Mouse (Mus musculus) embryonic facial prominence, embryonic 13.5 days (tissue): ENCODE measurements at regions not wholly inside any gene's neighbourhood (a gene's known extent, or its start where the extent isn't known, plus 50 kb on each side); places are given as distances from the start of the nearest gene placed in this dataset.

Experiments
- ATAC-seq: fragments of 200-750 bp; cut with Nextera tagmentation; 2 replicates; pipeline ENCODE4 v1.8.0; 2017; ENCODE audit warnings: low read depth; ENCODE audit not compliant: insufficient number of reproducible peaks, insufficient read depth, low FRiP score, low TSS enrichment
- H3K27ac ChIP-seq: fragments of 300-500 bp; sonication (generic); 2 replicates; pipeline ENCODE4 v1.5.1; 2015; ENCODE audit warnings: moderate library complexity, mild to moderate bottlenecking, inconsistent platforms
- H3K27me3 ChIP-seq: fragments of 300-500 bp; sonication (generic); 2 replicates; pipeline ENCODE4 v1.6.1; 2015; ENCODE audit warnings: mild to moderate bottlenecking, inconsistent platforms
- H3K36me3 ChIP-seq: fragments of 300-500 bp; sonication (generic); 2 replicates; pipeline ENCODE4 v1.6.1; 2015; ENCODE audit warnings: mild to moderate bottlenecking, inconsistent platforms
- H3K4me1 ChIP-seq: fragments of 300-500 bp; sonication (generic); 2 replicates; pipeline ENCODE4 v1.6.1; 2015; ENCODE audit warnings: inconsistent platforms
- H3K4me2 ChIP-seq: fragments of 300-500 bp; sonication (generic); 2 replicates; pipeline ENCODE4 v1.6.1; 2015; ENCODE audit warnings: moderate library complexity, mild to moderate bottlenecking, inconsistent platforms
- H3K4me3 ChIP-seq: fragments of 300-500 bp; sonication (generic); 2 replicates; pipeline ENCODE4 v1.5.1; 2015; ENCODE audit warnings: mild to moderate bottlenecking, inconsistent platforms
- H3K9ac ChIP-seq: fragments of 300-500 bp; sonication (generic); 2 replicates; pipeline ENCODE4 v1.6.1; 2015; ENCODE audit warnings: mild to moderate bottlenecking, inconsistent platforms
- H3K9me3 ChIP-seq: fragments of 300-500 bp; sonication (generic); 2 replicates; pipeline ENCODE4 v1.6.1; 2016; ENCODE audit warnings: inconsistent platforms
- WGBS: fragments of 180-500 bp; shearing (Covaris S2); methylation state at CpG from one replicate; pipeline ENCODE4 v1.1.7; 2015; ENCODE audit warnings: mixed read lengths; 5-methylcytosine and 5-hydroxymethylcytosine counted together

DNA sequence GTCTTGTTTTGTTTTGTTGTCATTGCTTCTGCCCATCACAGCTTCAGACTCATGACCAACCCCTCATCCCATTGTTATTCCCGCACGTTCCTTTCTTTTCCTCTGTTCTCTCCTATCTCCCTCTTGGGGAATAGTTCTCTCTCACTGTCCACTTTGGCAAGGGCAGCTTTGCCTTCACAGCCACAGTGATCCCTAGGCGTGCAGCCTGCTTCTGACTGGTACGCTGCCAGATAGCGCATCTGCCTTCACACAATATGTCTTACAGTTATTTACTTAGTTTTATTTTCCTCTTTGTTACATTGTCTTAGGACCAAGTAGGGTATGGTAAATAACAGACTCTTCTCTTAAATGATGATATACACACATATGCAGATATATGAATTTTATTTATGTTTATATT is 122.9 kb downstream of the Sem1 start:
- Histone ChIP-seq H3K27me3 (peaks cover 9% of the 10 kb centered on the region; the same call in 1 of the 2 replicates), H3K9ac (no peak overlapping the region), H3K4me2 (no peak overlapping the region), H3K4me1 (peaks cover 13% of the 10 kb centered on the region; the same call in 1 of the 2 replicates), H3K9me3 (no peaks in the 10 kb centered on the region), H3K36me3 (no peaks in the 10 kb centered on the region), H3K27ac (no peak overlapping the region), H3K4me3 (no peak overlapping the region)
- no peak for ATAC-seq
- 92% methylated on average over 5 of the region's 5 CpGs for WGBS

DNA sequence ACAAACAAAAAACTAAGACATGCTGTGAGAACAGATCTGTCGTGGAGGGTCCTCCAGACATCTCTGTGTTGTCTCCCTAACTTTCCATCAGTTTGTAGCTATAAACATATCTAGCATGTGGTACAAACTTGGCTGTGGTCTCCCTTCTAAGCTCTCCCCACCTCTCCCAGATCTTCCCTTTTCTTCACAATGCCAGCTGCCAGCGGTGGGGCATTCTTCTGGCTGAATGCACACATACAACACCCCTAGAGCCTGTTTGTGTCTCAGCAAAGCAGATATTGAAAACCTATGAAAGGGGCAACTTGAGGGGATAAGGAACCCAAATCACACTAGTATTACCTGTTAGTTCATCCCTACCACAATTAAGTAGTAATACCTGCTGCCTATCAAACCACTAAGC is 124.1 kb downstream of the Sem1 start:
- no peak overlapping the region for H3K4me2 ChIP-seq
- peaks cover 7% of the 10 kb centered on the region; the same call in 1 of the 2 replicates for H3K4me1 ChIP-seq
- ATAC-seq: no peak
- no peak overlapping the region for H3K27ac ChIP-seq
- WGBS: 73% methylated on average over 2 of the region's 2 CpGs
- H3K4me3 ChIP-seq: no peak overlapping the region
- no peaks in the 10 kb centered on the region for H3K9me3 ChIP-seq
- peaks cover 9% of the 10 kb centered on the region; the same call in 1 of the 2 replicates for H3K27me3 ChIP-seq
- H3K36me3 ChIP-seq: no peaks in the 10 kb centered on the region
- no peak overlapping the region for H3K9ac ChIP-seq

DNA sequence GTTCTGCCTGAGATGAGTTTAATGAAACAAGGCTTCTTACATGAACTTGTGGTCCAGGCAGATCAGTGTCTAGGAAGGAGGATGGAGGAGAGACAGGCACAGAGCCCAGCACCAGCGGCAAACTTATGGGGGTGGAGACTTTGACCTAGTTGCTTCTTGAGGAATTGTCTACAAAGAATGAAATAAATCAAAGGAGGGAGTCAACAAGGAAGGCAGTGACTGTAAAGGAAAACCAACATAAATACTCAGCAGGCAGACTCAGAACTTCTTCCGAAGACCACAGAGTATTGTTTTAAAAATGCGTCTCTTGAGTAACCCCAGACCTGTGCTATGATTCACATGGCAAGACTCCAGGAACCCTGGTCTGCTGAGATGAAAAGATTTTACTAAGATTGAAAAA is 143.6 kb downstream of the Sem1 start:
- Histone ChIP-seq H3K4me3 (no peak overlapping the region), H3K27me3 (no peaks in the 10 kb centered on the region), H3K9me3 (no peaks in the 10 kb centered on the region), H3K36me3 (no peaks in the 10 kb centered on the region), H3K4me1 (peaks cover 8% of the 10 kb centered on the region), H3K27ac (no peak overlapping the region), H3K4me2 (no peak overlapping the region), H3K9ac (no peak overlapping the region)
- WGBS: 59% methylated on average over 3 of the region's 3 CpGs
- ATAC-seq: no peak

DNA sequence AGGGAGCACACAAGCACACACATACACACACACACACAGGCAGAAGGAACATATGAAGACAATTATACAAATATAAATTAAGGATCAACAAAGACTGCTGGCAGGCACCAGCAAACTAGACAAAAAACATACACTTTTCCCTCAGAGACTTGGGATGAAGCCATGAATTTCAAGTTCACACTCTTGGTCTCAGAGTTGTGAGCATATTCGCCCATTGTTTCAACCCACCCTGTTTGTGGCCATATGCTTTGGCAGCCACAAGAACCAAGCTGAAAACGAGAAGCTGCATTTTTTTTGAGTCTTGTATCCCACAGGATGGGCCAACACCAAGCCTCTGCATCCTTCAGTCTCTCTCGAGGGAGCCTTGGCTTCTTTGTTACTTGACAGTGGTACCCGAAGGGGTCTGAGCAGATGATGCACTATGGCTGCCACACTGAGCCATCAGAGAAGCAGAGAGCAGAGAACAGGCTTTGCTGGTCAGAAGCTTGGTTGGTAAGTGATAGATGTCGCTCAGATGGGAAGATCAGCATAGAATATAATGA is 144.1 kb downstream of the Sem1 start:
- Histone ChIP-seq H3K4me1 (peaks cover 8% of the 10 kb centered on the region), H3K27me3 (no peaks in the 10 kb centered on the region), H3K4me2 (no peak overlapping the region), H3K27ac (no peak overlapping the region), H3K36me3 (no peaks in the 10 kb centered on the region), H3K9ac (no peak overlapping the region), H3K9me3 (no peaks in the 10 kb centered on the region), H3K4me3 (no peak overlapping the region)
- no peak for ATAC-seq
- WGBS: 67% methylated on average over 5 of the region's 5 CpGs

DNA sequence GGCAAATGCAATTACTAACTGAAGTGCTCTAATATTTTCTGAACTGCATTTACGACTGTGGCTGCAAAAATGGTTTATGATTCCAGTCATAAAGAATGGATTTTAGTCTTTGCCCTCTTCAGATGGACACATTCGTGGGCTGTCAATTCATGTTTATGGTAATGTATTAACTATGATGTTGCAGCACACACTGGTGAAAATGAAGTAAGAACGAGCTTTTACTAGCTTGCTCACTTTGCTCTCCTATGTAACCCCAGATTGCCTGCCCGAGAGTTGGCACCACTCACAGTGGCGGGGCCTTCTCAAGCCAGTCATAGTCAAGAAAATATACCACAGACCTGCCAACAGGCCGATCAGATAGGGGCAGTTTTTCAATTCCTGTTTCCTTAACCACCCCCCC is 145.3 kb downstream of the Sem1 start:
- ATAC-seq: no peak
- 82% methylated on average over 6 of the region's 6 CpGs for WGBS
- no peak overlapping the region for H3K4me2 ChIP-seq

DNA sequence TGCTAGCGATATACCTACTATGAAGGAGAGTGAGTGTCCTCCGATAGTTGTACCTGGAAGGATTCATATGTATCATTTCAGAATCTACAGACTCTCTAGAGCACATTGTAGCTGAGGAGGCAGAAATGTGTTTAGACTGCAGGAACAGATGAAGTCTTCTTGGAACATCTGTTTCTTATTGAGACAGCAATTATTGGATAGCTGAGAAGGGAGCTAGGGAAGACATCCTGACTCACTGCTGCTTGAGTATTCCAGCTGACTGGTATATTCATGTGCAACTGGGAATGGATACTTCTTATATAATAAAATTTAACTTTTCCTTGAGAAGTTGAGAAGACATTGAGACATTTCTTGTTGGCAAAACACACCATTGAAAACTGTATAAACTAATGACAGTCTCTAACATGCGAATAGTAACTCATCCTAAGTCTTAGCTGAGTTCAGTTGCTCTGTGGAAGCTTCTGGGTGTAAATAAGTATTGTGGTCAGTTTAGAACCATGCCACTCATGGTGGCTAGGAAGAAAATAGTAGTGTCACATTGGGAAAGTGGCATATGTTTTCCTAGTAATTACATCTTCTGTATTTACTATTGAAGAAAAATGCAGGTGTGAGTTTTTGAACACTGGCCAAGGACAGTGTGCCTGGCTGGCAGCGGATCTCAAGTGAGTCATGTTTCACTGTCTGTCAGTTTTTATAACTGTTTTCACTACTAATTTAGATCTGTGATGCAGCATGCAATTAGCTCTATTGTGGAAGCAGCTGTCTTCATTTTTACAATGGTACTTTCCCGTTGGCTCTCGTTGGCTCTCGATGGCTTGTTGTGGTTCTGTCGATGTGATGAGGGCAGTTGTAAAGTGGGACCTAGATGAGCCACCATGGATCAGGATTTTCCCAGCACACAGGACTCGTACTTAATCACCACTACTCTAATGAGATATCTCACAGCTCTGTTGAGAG is 163.5 kb downstream of the Sem1 start:
- Histone ChIP-seq H3K27ac (no peak overlapping the region), H3K4me1 (0 out of 2 replicates have a peak, but pooled peaks cover 7% of the 10 kb centered on the region), H3K27me3 (no peaks in the 10 kb centered on the region), H3K9me3 (no peaks in the 10 kb centered on the region), H3K4me3 (no peak overlapping the region), H3K36me3 (no peaks in the 10 kb centered on the region), H3K4me2 (no peak overlapping the region), H3K9ac (no peak overlapping the region)
- WGBS: 51% methylated on average over 9 of the region's 9 CpGs
- no peak for ATAC-seq

More for the DNA sequence above, 145.3 kb downstream of the Sem1 start:
- no peaks in the 10 kb centered on the region for H3K36me3 ChIP-seq
- H3K9me3 ChIP-seq: no peaks in the 10 kb centered on the region
- no peak overlapping the region for H3K4me3 ChIP-seq
- H3K4me1 ChIP-seq: peaks cover 8% of the 10 kb centered on the region
- H3K9ac ChIP-seq: no peak overlapping the region
- no peak overlapping the region for H3K27ac ChIP-seq
- no peaks in the 10 kb centered on the region for H3K27me3 ChIP-seq

DNA sequence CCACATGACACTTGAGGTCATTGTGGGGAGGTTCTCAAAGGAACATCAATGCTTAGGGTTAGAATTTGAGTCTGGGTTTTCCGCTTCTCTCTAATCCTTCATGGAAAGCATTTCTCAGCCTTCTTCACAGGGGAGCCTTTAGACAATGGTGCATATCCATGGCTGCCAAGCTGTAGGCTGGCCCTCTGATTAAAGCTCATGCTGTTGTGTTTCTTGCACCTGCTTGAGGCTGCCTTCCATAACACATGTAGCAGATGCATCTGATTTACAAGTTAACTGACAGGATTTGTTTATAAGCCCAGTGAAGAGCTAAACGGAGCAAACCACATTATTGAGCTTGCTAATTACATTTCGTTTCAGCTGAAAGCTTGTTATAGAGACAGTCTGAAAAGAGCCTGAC is 180.5 kb downstream of the Sem1 start:
- Histone ChIP-seq H3K4me3 (no peak overlapping the region), H3K4me2 (no peak overlapping the region), H3K9ac (no peak overlapping the region), H3K9me3 (no peaks in the 10 kb centered on the region), H3K27me3 (no peaks in the 10 kb centered on the region), H3K36me3 (no peaks in the 10 kb centered on the region), H3K4me1 (no peaks in the 10 kb centered on the region), H3K27ac (no peak overlapping the region)
- 62% methylated on average over 3 of the region's 3 CpGs for WGBS
- no peak for ATAC-seq

DNA sequence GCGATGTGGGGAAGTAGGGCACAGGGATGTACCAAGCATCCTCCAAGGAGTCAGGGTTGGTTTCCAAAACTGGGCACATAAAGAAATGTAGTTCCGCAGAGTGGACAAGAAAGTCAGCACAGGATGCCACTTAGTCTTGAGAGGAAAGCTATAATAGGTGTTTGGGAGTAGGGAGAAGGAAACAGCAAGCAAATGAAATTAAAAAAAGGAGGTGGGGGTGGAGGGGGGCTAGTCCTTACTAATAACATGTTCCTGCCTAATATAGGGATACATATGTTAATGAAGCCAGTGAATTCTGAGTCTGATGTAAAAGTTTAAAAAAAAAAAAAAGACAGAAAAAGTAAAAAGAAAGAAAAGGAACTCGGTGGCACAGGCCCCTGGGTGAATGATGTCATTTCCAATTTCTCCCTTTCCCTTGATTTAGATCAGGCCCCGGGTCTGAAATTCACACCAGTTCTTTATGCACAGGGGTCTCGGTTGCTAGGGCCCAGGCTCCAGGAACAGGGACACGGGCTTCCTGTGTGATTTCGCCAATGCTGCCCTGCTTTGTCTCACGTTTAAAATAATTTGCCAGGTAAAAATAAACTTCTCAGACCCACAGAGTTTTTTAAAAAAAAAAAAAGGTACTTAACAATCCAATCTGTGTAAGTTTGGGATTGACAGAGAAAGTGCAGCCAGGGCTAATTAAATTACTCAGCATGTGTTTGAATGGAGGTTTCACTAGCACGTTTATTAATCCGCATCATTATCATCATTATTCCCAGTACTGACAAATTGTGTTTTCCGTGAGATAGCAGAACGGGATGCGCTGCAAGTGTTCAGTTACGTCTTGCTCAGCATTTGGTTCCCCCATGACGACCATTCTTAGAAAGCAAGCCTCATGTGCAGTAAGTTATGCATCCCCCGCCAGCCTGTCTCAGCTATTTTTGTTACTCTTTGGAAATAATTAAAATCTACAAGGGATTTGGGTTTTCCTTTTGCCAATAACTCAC is 172.8 kb upstream of the Slc25a13 start:
- Histone ChIP-seq H3K9ac (no peak overlapping the region), H3K36me3 (no peaks in the 10 kb centered on the region), H3K4me3 (no peak overlapping the region), H3K27ac (no peak overlapping the region), H3K4me2 (no peak overlapping the region), H3K9me3 (no peaks in the 10 kb centered on the region), H3K4me1 (peaks cover 8% of the 10 kb centered on the region), H3K27me3 (peaks cover 3% of the 10 kb centered on the region)
- ATAC-seq: no peak
- WGBS: 44% methylated on average over 16 of the region's 16 CpGs

DNA sequence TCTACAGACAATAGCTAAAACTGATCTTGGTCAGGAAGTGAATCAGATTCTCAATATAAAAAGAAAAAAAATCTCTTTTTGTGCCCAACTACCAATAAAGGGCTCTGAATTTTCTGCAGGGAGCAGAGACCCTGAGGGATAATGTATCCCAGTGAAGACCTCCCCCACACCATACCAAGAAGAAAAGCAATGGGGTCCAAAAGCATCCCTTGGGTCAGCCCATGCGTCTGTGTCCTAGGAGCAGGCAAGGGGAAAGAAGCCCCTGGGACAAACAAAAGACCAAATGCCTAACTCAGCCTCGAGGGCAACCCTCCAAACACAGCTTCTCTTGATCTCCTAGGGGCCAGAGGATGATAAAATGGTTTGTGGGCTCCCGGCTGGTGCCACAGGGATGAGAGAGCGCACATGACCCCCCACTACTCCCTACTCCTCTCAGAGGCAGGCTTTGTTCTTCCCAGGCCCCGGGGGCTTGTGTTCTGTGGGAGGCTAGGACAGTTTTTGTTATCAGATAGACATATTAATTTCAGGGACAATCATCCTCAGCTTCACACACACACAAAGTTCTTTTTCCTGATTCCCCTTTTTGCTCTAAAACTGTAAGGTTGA is 172.0 kb upstream of the Slc25a13 start:
- no peak for ATAC-seq
- H3K36me3 ChIP-seq: no peaks in the 10 kb centered on the region
- H3K27me3 ChIP-seq: peaks cover 6% of the 10 kb centered on the region
- 21% methylated on average over 5 of the region's 5 CpGs for WGBS
- H3K27ac ChIP-seq: no peak overlapping the region
- H3K4me1 ChIP-seq: peaks cover 8% of the 10 kb centered on the region
- H3K4me2 ChIP-seq: no peak overlapping the region
- no peaks in the 10 kb centered on the region for H3K9me3 ChIP-seq
- no peak overlapping the region for H3K4me3 ChIP-seq
- no peak overlapping the region; the same call in 1 of the 2 replicates for H3K9ac ChIP-seq

DNA sequence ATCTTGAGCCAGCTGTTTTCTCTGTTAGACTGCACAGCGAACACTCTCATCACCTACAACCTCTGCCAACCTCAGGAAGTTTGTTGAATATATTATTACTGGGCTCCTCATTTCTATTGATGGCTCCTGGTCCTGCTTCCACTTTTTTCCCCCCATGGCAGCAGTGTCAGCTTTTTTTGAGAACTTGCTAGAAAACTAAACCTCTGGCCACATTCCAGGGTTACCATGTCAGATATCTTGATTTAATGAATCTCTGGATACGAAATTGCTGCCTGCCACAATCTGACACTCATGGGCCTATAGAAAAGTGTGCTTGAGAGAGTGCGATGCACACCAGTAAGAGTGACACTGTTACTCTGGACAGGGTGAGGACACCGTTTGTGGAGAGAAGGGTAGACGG is 170.6 kb upstream of the Slc25a13 start:
- peaks cover 8% of the 10 kb centered on the region for H3K4me1 ChIP-seq
- H3K9me3 ChIP-seq: no peaks in the 10 kb centered on the region
- no peak overlapping the region for H3K27ac ChIP-seq
- no peak for ATAC-seq
- H3K4me2 ChIP-seq: no peak overlapping the region
- H3K9ac ChIP-seq: no peak overlapping the region
- H3K4me3 ChIP-seq: no peak overlapping the region
- H3K27me3 ChIP-seq: peaks cover 16% of the 10 kb centered on the region
- no peaks in the 10 kb centered on the region for H3K36me3 ChIP-seq
- 69% methylated on average over 5 of the region's 5 CpGs for WGBS

DNA sequence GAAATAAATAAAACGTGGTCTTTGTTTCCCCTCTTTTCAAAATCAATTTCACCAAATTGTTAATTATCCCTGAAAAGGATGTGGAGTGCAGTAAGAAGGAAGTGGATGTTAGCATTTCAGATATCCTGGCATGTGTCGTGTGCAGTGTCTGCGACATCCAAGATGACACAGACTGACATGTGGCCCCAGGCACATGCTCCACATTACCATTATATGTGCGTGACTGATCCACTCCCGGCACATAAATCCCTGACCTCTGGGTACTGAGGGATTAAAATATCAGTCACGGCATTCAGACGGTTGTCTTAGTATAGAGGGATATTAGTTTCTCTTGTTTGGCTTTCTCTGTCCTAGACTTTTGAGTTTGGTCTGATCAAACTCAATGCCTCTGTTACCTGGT is 168.0 kb upstream of the Slc25a13 start:
- Histone ChIP-seq H3K9me3 (no peaks in the 10 kb centered on the region), H3K9ac (no peak overlapping the region), H3K27me3 (peaks cover 16% of the 10 kb centered on the region; the same call in 1 of the 2 replicates), H3K36me3 (no peaks in the 10 kb centered on the region), H3K4me3 (no peak overlapping the region), H3K4me1 (peaks cover 8% of the 10 kb centered on the region), H3K4me2 (no peak overlapping the region), H3K27ac (no peak overlapping the region)
- WGBS: 28% methylated on average over 7 of the region's 7 CpGs
- ATAC-seq: no peak
